Mouse (Mus musculus) limb, embryonic 11.5 days (tissue): Measurements from ENCODE around the gene Selenoo. TPM values are rescaled to one million over a fixed set of nuclear protein-coding genes. Genes with fewer than 3 reads are reported as not detected.

Experiments
- polyA plus RNA-seq: library from polyadenylated mRNA; unstranded; fragments of >200 nt; fragmentation: Nextera tagmentation; extraction: Ambion mirVana; gene quantifications from 2 replicates; pipeline ENCODE4 v1.2.1, GENCODE M21; 2014

The Selenoo gene
- polyA plus RNA-seq, 1 experiment from 2014 or later: 15.4 TPM

Other genes with a start within 250 kb of the Selenoo start
- gene Pim3, start 226.9 kb upstream of the Selenoo start, polyA plus RNA-seq: 34.5 and 43.9 TPM in 2 replicates
- gene Ttll8, start 134.7 kb upstream of the Selenoo start, polyA plus RNA-seq: not detected in 2 replicates
- not detected in 2 replicates for gene Mlc1, start 110.1 kb upstream of the Selenoo start, polyA plus RNA-seq
- gene Mov10l1, start 106.2 kb upstream of the Selenoo start, polyA plus RNA-seq: not detected in 2 replicates
- 0.20 and 0.37 TPM in 2 replicates for gene Panx2, start 29.4 kb upstream of the Selenoo start, polyA plus RNA-seq
- gene Trabd, start 14.0 kb upstream of the Selenoo start, polyA plus RNA-seq: 46.9 and 49.0 TPM in 2 replicates
- gene Tubgcp6, start 34.0 kb downstream of the Selenoo start, polyA plus RNA-seq: 22.6 and 23.5 TPM in 2 replicates
- gene Hdac10, start 39.6 kb downstream of the Selenoo start, polyA plus RNA-seq: 9.1 and 9.8 TPM in 2 replicates
- gene Mapk12, start 51.6 kb downstream of the Selenoo start, polyA plus RNA-seq: 14.3 and 15.2 TPM in 2 replicates
- gene Mapk11, start 60.5 kb downstream of the Selenoo start, polyA plus RNA-seq: 15.3 and 16.6 TPM in 2 replicates
- gene Plxnb2, start 91.7 kb downstream of the Selenoo start, polyA plus RNA-seq: 122 and 125 TPM in 2 replicates
- 19.4 and 19.8 TPM in 2 replicates for gene Dennd6b, start 107.4 kb downstream of the Selenoo start, polyA plus RNA-seq
- 22.7 and 23.4 TPM in 2 replicates for gene Ppp6r2, start 122.5 kb downstream of the Selenoo start, polyA plus RNA-seq
- 60.2 and 62.8 TPM in 2 replicates for gene Sbf1, start 226.2 kb downstream of the Selenoo start, polyA plus RNA-seq
- not detected in 2 replicates for gene Adm2, start 233.6 kb downstream of the Selenoo start, polyA plus RNA-seq
- gene Miox, start 245.3 kb downstream of the Selenoo start, polyA plus RNA-seq: not detected in 2 replicates